Mouse (Mus musculus) urinary bladder, adult 18-20 months (tissue): ENCODE results near the gene Nob1.

Experiments
- DNase-seq, 2 experiments: peaks; one replicate each; pipeline ENCODE4 v3.0.0; 2022; ENCODE audit warnings: low spot score in 2 of 2, mixed read lengths in 2 of 2

Nob1 gene

GRCm38 (mm10) chr8:107435962-107436831, 11.3 kb upstream of the Nob1 start, which contains the start of gene Wwp2:
Gene Wwp2 (plus strand): TSS chr8:107436365.
- DNase-seq: peak; percentile 64 to 87

GRCm38 (mm10) chr8:107435421-107435961, 10.6 kb upstream of the Nob1 start:
- no peak for DNase-seq

- DNase-seq: no peak
Observed at GRCm38 (mm10) chr8:107430821-107431220, 6.0 kb upstream of the Nob1 start.

GRCm38 (mm10) chr8:107425230-107425597, 363 bp upstream of the Nob1 start:
- DNase-seq: no peak

- DNase-seq: no peak
Observed at GRCm38 (mm10) chr8:107424176-107424575, 675 bp downstream of the Nob1 start.

GRCm38 (mm10) chr8:107417001-107417400, 7.8 kb downstream of the Nob1 start:
- no peak for DNase-seq

- no peak for DNase-seq
Observed at GRCm38 (mm10) chr8:107413881-107414280, 11.0 kb downstream of the Nob1 start.

- no peak for DNase-seq
Observed at GRCm38 (mm10) chr8:107412552-107412951, 12.3 kb downstream of the Nob1 start.

- no peak for DNase-seq
Observed at GRCm38 (mm10) chr8:107411391-107411790, 13.5 kb downstream of the Nob1 start.

GRCm38 (mm10) chr8:107405935-107406334, 18.9 kb downstream of the Nob1 start:
- DNase-seq: no peak

- no peak for DNase-seq
Observed at GRCm38 (mm10) chr8:107404057-107404456, 20.8 kb downstream of the Nob1 start.

- DNase-seq: peak; percentile 64 to 76
Observed at GRCm38 (mm10) chr8:107403038-107403781, 21.6 kb downstream of the Nob1 start, which contains the start of gene Nqo1. Gene Nqo1 (minus strand): TSS chr8:107403206.

GRCm38 (mm10) chr8:107401866-107402265, 23.0 kb downstream of the Nob1 start:
- no peak for DNase-seq

GRCm38 (mm10) chr8:107399495-107399894, 25.4 kb downstream of the Nob1 start:
- DNase-seq: no peak

- no peak for DNase-seq
Observed at GRCm38 (mm10) chr8:107397665-107398064, 27.2 kb downstream of the Nob1 start.

- no peak for DNase-seq
Observed at GRCm38 (mm10) chr8:107396106-107396670, 28.7 kb downstream of the Nob1 start.

- DNase-seq: no peak
Observed at GRCm38 (mm10) chr8:107395397-107395796, 29.5 kb downstream of the Nob1 start.

- no peak for DNase-seq
Observed at GRCm38 (mm10) chr8:107391136-107391516, 33.7 kb downstream of the Nob1 start.

- no peak for DNase-seq
Observed at GRCm38 (mm10) chr8:107390476-107391135, 34.2 kb downstream of the Nob1 start.

- no peak for DNase-seq
Observed at GRCm38 (mm10) chr8:107389557-107389956, 35.3 kb downstream of the Nob1 start.

- DNase-seq: no peak
Observed at GRCm38 (mm10) chr8:107387861-107388260, 37.0 kb downstream of the Nob1 start.

- no peak for DNase-seq
Observed at GRCm38 (mm10) chr8:107386642-107387041, 38.2 kb downstream of the Nob1 start.
